Mouse (Mus musculus) cerebellum, adult 18-20 months (tissue): ENCODE data around the gene Ankrd28.

Source experiments
- DNase-seq, 2 experiments: peaks; one replicate each; pipeline ENCODE4 v3.0.0; 2021

Gene Ankrd28

GRCm38 (mm10) chr14:31664903-31665565 lies 165.4 kb downstream of the Ankrd28 start:
- no peak for DNase-seq

- no peak for DNase-seq
These were observed 166.2 kb downstream of the Ankrd28 start for GRCm38 (mm10) chr14:31664100-31664902.

- no peak for DNase-seq
These were observed 166.9 kb downstream of the Ankrd28 start for GRCm38 (mm10) chr14:31663376-31664099.

GRCm38 (mm10) chr14:31662555-31663211 lies 167.8 kb downstream of the Ankrd28 start:
- peak in 1 of 2 experiments; percentile 41 for DNase-seq

- DNase-seq: peak; percentile 88 to 90
These were observed 168.5 kb downstream of the Ankrd28 start for GRCm38 (mm10) chr14:31661671-31662554.

- no peak for DNase-seq
These were observed 169.9 kb downstream of the Ankrd28 start for GRCm38 (mm10) chr14:31660312-31661093.

GRCm38 (mm10) chr14:31659501-31660181 lies 170.8 kb downstream of the Ankrd28 start:
- DNase-seq: no peak

- no peak for DNase-seq
These were observed 172.2 kb downstream of the Ankrd28 start for GRCm38 (mm10) chr14:31658126-31658680.

- DNase-seq: peak; percentile 72 to 83
These were observed 173.4 kb downstream of the Ankrd28 start for GRCm38 (mm10) chr14:31656857-31657645.

- DNase-seq: no peak
These were observed 174.1 kb downstream of the Ankrd28 start for GRCm38 (mm10) chr14:31656386-31656785.

GRCm38 (mm10) chr14:31655406-31655805 lies 175.0 kb downstream of the Ankrd28 start:
- no peak for DNase-seq

GRCm38 (mm10) chr14:31654816-31655215 lies 175.6 kb downstream of the Ankrd28 start:
- no peak for DNase-seq

- DNase-seq: no peak
These were observed 177.2 kb downstream of the Ankrd28 start for GRCm38 (mm10) chr14:31653101-31653875.

- DNase-seq: no peak
These were observed 177.8 kb downstream of the Ankrd28 start for GRCm38 (mm10) chr14:31652624-31653023.

- no peak for DNase-seq
These were observed 178.3 kb downstream of the Ankrd28 start for GRCm38 (mm10) chr14:31652106-31652505.

GRCm38 (mm10) chr14:31651206-31651605 lies 179.2 kb downstream of the Ankrd28 start:
- DNase-seq: no peak

GRCm38 (mm10) chr14:31650347-31650746 lies 180.1 kb downstream of the Ankrd28 start:
- no peak for DNase-seq
